Mouse (Mus musculus) midbrain, embryonic 14.5 days (tissue): ENCODE measurements around the gene Flad1. TPM values are rescaled to one million over a fixed set of nuclear protein-coding genes. Genes with fewer than 3 reads are reported as not detected.

Experiments
- ATAC-seq: fragments of 200-750 bp; cut with Nextera tagmentation; 2 replicates; pipeline ENCODE4 v1.8.0; 2017; ENCODE audit warnings: moderate number of reproducible peaks, moderate library complexity; ENCODE audit not compliant: low FRiP score, low TSS enrichment
- DNase-seq: peaks from one replicate; pipeline ENCODE4 v3.0.0-alpha.2; 2015
- H3K27ac ChIP-seq: fragments of 300-500 bp; sonication (generic); replicated peaks from 2 replicates; pipeline ENCODE4 v1.5.1; 2014; ENCODE audit warnings: mild to moderate bottlenecking, low read depth, low read length, moderate library complexity
- H3K27me3 ChIP-seq: fragments of 300-500 bp; sonication (generic); 2 replicates; pipeline ENCODE4 v1.6.1; 2014; ENCODE audit warnings: low read length, control low read depth, mixed read lengths; ENCODE audit not compliant: control insufficient read depth, insufficient read depth
- H3K36me3 ChIP-seq: fragments of 300-500 bp; sonication (generic); 2 replicates; pipeline ENCODE4 v1.6.1; 2014; ENCODE audit warnings: low read length, control low read depth; ENCODE audit not compliant: control insufficient read depth, insufficient read depth
- H3K4me1 ChIP-seq: fragments of 300-500 bp; sonication (generic); 2 replicates; pipeline ENCODE4 v1.6.1; 2014; ENCODE audit warnings: mild to moderate bottlenecking, antibody characterized with exemption, low read length, control low read depth; ENCODE audit not compliant: control insufficient read depth, insufficient read depth
- H3K4me2 ChIP-seq: fragments of 300-500 bp; sonication (generic); 2 replicates; pipeline ENCODE4 v1.6.1; 2014; ENCODE audit warnings: mild to moderate bottlenecking, low read length, moderate library complexity
- H3K4me3 ChIP-seq: fragments of 300-500 bp; sonication (generic); replicated peaks from 2 replicates; pipeline ENCODE4 v1.5.1; 2014; ENCODE audit warnings: low read depth, low read length
- H3K9ac ChIP-seq: fragments of 300-500 bp; sonication (generic); replicated peaks from 2 replicates; pipeline ENCODE4 v1.6.1; 2014; ENCODE audit warnings: mild to moderate bottlenecking, low read length, moderate library complexity
- H3K9me3 ChIP-seq: fragments of 300-500 bp; sonication (generic); 2 replicates; pipeline ENCODE4 v1.6.1; 2016; ENCODE audit warnings: low read length, control low read depth, mixed read lengths; ENCODE audit not compliant: control insufficient read depth
- WGBS: fragments of 180-500 bp; shearing (Covaris S2); extraction: QIAGEN DNeasy Blood & Tissue Kit; methylation state at CpG from one replicate; pipeline ENCODE4 v1.1.7; 2014; 5-methylcytosine and 5-hydroxymethylcytosine counted together
- polyA plus RNA-seq: library from polyadenylated mRNA; unstranded; fragments of >200 nt; fragmentation: Nextera tagmentation; extraction: Ambion mirVana; gene quantifications from 2 replicates; pipeline ENCODE4 v1.2.1, GENCODE M21; 2014

Gene Flad1
- polyA plus RNA-seq, 1 experiment from 2014 or later: 34.9 TPM

DNA sequence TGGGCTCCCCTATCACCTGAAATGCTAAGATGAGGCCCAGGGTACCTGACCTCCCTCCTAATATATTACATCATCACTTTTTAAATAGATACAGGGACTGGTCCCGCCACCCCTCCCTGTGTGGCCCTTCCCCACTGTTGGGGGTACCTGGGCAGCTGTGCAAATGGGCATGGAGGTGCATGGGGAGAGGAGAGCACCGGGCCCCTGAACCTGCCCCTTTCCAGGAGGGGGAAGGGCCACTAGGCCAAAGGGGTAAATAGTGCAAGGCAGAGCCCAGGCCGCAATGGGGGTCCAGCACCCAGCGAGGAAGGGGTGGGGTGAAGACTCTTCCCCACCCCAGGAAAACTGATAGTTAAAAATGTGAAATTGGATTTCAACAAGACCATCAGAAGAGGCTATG, 33.8 kb downstream of the Flad1 start:
- ATAC-seq (peak; percentile 26; the same call in 1 of the 2 replicates), DNase-seq (no peak)
- no peaks in the 10 kb centered on the region for H3K36me3 ChIP-seq
- WGBS: 72% methylated on average over 4 of the region's 4 CpGs
- peak overlapping the region; percentile 84 for H3K4me2 ChIP-seq
- no peaks in the 10 kb centered on the region for H3K27me3 ChIP-seq
- peaks cover 11% of the 10 kb centered on the region; the same call in 1 of the 2 replicates for H3K4me1 ChIP-seq
- no peaks in the 10 kb centered on the region for H3K9me3 ChIP-seq
- peak overlapping the region; percentile 66; the same call in 1 of the 2 replicates for H3K9ac ChIP-seq
- no peak overlapping the region for H3K27ac ChIP-seq
- H3K4me3 ChIP-seq: no peak overlapping the region

DNA sequence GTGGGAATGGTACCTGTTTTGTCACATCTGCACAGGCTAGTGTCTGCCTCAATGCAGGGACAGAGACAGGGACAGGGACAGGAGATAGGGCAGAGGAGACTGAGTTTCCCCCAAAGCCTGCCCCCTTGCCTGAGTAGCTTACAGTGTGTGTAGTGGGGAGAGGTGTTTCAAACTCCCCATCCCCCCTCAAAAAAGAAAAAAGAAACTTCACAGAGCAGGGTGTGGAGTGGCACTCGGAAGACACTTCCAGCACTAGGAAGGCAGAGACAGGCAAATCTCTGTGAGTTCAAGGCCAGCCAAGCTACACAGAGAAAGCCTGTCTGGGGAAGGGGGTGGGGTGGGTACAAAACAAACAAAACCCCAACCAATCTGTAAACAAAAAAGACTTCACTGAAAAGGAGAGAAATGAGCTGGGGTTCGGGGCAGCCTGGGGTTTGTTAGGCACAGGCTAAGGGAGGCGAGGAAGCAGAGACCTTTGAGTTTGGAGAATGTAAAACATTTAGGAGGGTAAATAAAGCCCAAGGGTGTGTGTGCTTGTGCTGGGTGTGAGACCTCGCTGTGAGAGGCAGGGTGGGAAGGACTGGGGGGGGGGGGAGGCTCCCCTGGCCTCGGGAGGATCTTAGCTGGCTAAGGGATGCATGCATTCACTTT, 38.0 kb downstream of the Flad1 start:
- Histone ChIP-seq H3K36me3 (no peaks in the 10 kb centered on the region), H3K9me3 (no peaks in the 10 kb centered on the region), H3K27me3 (no peaks in the 10 kb centered on the region), H3K4me3 (no peak overlapping the region), H3K4me2 (no peak overlapping the region), H3K9ac (no peak overlapping the region), H3K4me1 (peaks cover 7% of the 10 kb centered on the region; the same call in 1 of the 2 replicates), H3K27ac (no peak overlapping the region)
- ATAC-seq (no peak), DNase-seq (no peak)
- WGBS: 51% methylated on average over 5 of the region's 5 CpGs

DNA sequence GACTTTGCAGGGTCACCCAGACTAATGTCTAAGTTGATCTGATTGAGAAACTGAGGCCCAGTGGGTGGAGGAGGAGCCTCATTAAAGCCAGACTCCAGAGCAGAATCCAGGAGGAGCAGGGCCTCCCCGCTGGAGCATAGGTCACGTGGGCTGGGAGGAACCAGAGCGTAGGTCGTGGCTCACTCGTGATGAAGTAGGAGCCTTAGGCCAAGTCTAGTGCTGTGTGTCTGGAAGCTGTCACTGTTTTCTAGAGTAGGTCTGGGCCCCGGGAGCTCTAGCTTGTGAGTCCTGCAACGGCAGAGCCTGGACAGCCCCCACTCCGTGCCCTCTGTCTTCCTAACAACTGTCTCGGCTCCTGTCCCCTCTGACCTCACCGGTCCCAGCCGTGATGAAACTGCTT, 44.3 kb downstream of the Flad1 start:
- no peak overlapping the region for H3K4me3 ChIP-seq
- H3K27ac ChIP-seq: no peak overlapping the region
- H3K36me3 ChIP-seq: no peaks in the 10 kb centered on the region
- no peaks in the 10 kb centered on the region for H3K4me1 ChIP-seq
- no peaks in the 10 kb centered on the region for H3K27me3 ChIP-seq
- H3K9ac ChIP-seq: no peak overlapping the region
- 75% methylated on average over 11 of the region's 11 CpGs for WGBS
- H3K4me2 ChIP-seq: no peak overlapping the region
- no peak for DNase-seq
- ATAC-seq: no peak
- no peaks in the 10 kb centered on the region for H3K9me3 ChIP-seq

DNA sequence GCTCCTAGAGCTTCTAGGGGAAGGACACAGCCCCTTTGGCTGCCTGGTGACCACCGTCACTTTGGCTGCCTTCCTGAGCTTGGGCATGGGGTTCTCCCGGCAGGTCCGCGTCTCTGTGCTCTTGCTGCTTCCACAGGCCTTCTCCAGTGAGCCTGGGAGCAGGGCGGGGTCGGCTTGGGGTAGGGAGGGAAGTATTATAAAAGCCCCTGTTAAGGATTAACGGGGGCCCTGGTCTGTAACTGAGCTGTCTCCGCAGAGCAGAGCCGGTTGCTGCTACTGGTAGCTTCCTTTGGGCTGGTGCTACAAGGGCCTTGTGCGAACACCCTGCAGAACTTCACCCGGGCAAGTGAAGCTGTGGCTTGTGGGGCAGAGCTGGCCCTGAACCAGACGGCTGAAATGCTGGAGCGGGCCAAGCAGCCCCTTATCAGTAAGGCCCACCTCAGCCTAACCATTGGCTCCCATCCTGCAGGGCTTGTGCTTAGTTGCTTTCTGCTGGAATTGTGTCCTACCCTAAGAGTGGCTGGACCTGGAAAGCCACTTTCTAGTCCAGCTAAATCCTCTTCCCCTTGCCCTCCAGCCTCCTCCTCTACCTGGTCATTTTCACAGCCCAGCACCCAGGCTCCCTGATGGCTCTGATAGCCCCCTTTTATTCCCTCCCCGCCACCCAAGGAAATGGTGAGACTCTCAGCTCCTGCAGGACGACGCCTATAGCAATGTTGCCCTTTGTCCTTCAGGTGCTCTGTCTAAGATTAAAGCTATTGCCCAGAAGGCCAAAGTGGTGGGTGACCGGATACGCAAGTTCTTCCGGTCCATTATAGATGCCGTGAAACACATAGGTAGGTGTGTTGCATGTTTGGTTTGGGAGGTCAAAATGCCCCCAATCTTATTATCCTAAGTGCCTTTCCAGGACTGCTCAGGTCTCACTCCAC, 45.9 kb downstream of the Flad1 start:
- Histone ChIP-seq H3K27ac (no peak overlapping the region), H3K27me3 (no peaks in the 10 kb centered on the region), H3K4me1 (no peaks in the 10 kb centered on the region), H3K4me3 (no peak overlapping the region), H3K9ac (no peak overlapping the region), H3K9me3 (no peaks in the 10 kb centered on the region), H3K36me3 (no peaks in the 10 kb centered on the region), H3K4me2 (no peak overlapping the region)
- WGBS: 75% methylated on average over 20 of the region's 20 CpGs
- ATAC-seq (no peak), DNase-seq (no peak)

- no peak for DNase-seq
- no peak within 1 kb of the TSS for H3K9ac ChIP-seq
- H3K27ac ChIP-seq: no peak within 1 kb of the TSS
- H3K4me3 ChIP-seq: no peak within 1 kb of the TSS
- no peaks in the 10 kb centered on the region for H3K9me3 ChIP-seq
- ATAC-seq: no peak
- H3K36me3 ChIP-seq: no peaks in the 10 kb centered on the region
- no peaks in the 10 kb centered on the region for H3K4me1 ChIP-seq
- no peaks in the 10 kb centered on the region for H3K27me3 ChIP-seq
- H3K4me2 ChIP-seq: no peak within 1 kb of the TSS
- WGBS: 81% methylated on average over 11 of the region's 11 CpGs
These were observed 46.6 kb downstream of the Flad1 start, which contains the start of gene Dcst1 for GRCm38 (mm10) chr3:89365153-89365485. Dcst1 (minus strand) TSS chr3:89365253.

GRCm38 (mm10) chr3:89364631-89365030, 47.0 kb downstream of the Flad1 start:
- no peak overlapping the region for H3K4me2 ChIP-seq
- H3K9me3 ChIP-seq: no peaks in the 10 kb centered on the region
- WGBS: 51% methylated on average over 8 of the region's 8 CpGs
- no peaks in the 10 kb centered on the region for H3K36me3 ChIP-seq
- H3K9ac ChIP-seq: no peak overlapping the region
- no peaks in the 10 kb centered on the region for H3K4me1 ChIP-seq
- ATAC-seq: no peak
- H3K27ac ChIP-seq: no peak overlapping the region
- no peak for DNase-seq
- no peak overlapping the region for H3K4me3 ChIP-seq
- H3K27me3 ChIP-seq: no peaks in the 10 kb centered on the region

DNA sequence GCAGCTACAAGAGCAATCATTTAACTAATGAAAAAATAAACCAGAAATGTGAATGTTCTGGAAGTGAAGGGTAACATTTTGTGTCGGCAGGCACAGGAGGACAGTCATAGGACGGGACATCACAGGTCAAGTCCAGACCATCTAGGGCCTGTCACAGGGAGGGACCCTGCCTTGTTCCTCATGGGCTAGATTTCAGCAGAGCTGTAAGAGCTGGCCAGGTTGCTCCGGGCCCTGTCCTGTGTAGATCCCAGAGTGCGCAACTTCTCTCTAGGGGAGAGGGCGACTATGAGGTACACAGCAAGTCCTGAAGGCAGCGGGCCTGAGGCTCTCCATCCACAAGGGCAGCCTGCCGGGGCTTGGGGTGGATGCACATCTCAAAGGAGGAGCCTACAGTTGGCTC, 50.0 kb downstream of the Flad1 start, which contains the start of gene Dcst2:
Gene Dcst2 (plus strand): TSS at position 301 of the 400 bp plus-strand sequence.
- Histone ChIP-seq H3K9me3 (no peaks in the 10 kb centered on the region), H3K27me3 (no peaks in the 10 kb centered on the region), H3K4me2 (no peak within 1 kb of the TSS), H3K4me1 (no peaks in the 10 kb centered on the region), H3K9ac (no peak within 1 kb of the TSS), H3K4me3 (no peak within 1 kb of the TSS), H3K27ac (no peak within 1 kb of the TSS), H3K36me3 (no peaks in the 10 kb centered on the region)
- DNase-seq: no peak
- ATAC-seq: no peak
- WGBS: 88% methylated on average over 7 of the region's 7 CpGs

DNA sequence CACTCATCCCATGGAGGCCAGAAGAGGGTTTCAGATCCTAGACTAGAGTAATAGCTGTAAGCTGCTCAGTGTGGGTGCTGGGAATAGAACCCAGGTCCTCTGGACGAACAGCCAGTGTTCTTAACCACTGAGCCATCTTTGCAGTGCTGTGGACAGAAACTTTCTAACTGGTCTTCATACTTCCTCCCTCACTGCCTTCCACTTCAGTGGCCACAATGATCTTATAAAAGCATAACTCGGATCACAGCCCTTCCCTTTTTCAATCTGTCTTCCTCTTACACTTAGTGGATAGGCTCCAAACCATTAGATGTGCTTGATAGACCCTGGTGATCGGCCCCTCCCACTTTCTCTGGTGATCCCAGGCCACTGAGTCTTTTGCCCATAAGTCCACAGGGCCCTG, 51.4 kb downstream of the Flad1 start:
- 80% methylated on average over 3 of the region's 3 CpGs for WGBS
- H3K27me3 ChIP-seq: no peaks in the 10 kb centered on the region
- no peak for DNase-seq
- no peaks in the 10 kb centered on the region for H3K36me3 ChIP-seq
- no peak overlapping the region for H3K4me3 ChIP-seq
- H3K4me1 ChIP-seq: no peaks in the 10 kb centered on the region
- H3K9ac ChIP-seq: no peak overlapping the region
- ATAC-seq: no peak
- no peak overlapping the region for H3K4me2 ChIP-seq
- no peaks in the 10 kb centered on the region for H3K9me3 ChIP-seq
- no peak overlapping the region for H3K27ac ChIP-seq
